Mouse (Mus musculus): Measurements from ENCODE around the gene Dhrs11. TPM values are rescaled to one million over a fixed set of nuclear protein-coding genes. Genes with fewer than 3 reads are reported as not detected.
A peak's percentile ranks its signal among the peaks of the same experiment; 100 is the strongest.
"Not testable (repeated sequence)": the region's sequence is repeated elsewhere in the genome, so short reads cannot be mapped to it uniquely, and the experiment has no call there.

Dhrs11 gene
- 115 and 119 TPM in 2 replicates for polyA plus RNA-seq (2014; fragmentation: Nextera tagmentation; extraction: Ambion mirVana)

DNA sequence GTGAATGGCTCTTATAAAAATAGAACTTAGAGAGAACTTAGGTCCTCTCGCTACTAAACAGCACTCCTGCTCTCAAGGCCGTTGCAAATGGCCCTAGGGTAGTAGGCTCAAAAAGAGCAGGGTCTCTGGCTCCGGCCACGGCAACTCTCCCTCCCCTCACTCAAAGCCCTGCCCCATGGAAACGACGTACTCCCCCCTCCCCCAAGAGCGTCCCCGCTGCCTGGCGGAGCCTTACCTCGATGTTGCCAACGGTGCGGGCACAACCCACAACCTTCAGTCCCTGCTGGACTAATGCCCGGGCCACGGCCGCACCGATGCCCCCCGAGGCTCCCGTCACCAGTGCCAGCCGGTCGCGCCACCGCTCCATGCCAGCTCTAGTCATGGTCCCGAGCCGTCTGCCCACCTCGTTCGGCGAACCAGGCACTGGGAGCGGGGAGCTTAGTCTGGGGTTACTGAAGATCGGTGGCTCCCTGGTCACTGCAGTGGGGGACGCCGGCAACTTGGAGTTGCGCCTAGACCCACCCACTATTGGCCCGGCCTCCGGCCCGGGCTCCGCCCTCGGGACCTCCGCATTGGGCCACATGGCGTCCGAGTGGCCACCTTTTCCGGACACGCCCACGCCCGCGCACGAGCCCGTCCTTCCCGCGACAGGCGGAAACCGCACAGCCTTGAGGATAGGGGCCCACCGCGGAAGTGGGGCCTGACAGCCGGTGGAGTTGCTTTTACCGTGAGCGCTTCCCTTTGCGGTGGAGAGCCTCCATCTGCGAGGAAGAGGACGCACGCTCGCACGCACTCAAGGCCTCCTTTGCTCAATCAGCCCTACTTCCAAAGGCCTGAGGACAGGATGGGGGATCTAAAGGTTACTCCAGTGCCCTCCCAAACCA, at the start of gene Dhrs11:
Gene Dhrs11 (minus strand): TSS at position 479 of the 884 bp plus-strand sequence.
- peaks cover 23% of the 10 kb centered on the region for H3K36me3 ChIP-seq (ENCODE audit: control insufficient read depth, insufficient read depth, low read length)
- H3K27ac ChIP-seq (ENCODE audit: low read depth, low read length) = peak within 1 kb of the TSS; percentile 95
- no peaks in the 10 kb centered on the region for H3K9me3 ChIP-seq (ENCODE audit: control insufficient read depth, low read length)
- peak within 1 kb of the TSS; percentile 95 for H3K9ac ChIP-seq (ENCODE audit: low read depth, low read length)
- H3K4me3 ChIP-seq (ENCODE audit: low read depth, low read length) = peak within 1 kb of the TSS; percentile 96
- no peaks in the 10 kb centered on the region for H3K27me3 ChIP-seq (replicated peaks; ENCODE audit: control insufficient read depth, insufficient read depth, low read length)
- ATAC-seq (replicated peaks; ENCODE audit: low FRiP score) (peak; percentile 90), DNase-seq (ENCODE audit: low spot score) (peak; percentile 92)
- under 1% methylated on average over 62 of the region's 62 CpGs for WGBS
- H3K4me2 ChIP-seq = peak within 1 kb of the TSS; percentile 86
- H3K4me1 ChIP-seq (replicated peaks; ENCODE audit: control insufficient read depth, insufficient read depth, low read length) = peaks cover 30% of the 10 kb centered on the region

DNA sequence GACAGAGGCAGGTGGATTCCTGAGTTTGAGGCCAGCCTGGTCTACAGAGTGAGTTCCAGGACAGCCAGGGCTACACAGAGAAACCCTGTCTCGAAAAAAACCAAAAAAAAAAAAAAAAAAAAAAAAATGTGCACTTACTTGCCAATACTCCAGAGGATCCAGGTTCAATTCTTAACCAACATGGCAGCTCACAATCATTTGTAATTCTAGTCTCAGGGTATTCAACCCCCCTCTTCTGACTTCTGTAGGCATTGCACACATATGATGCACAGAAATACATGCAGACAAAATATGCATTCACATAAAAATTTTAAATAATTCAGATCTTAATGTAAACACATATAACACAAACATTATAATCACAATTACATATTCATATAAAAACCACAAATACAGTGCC, 47.2 kb upstream of the Dhrs11 start:
- H3K9ac ChIP-seq (ENCODE audit: low read depth, low read length); H3K27me3 ChIP-seq (replicated peaks; ENCODE audit: control insufficient read depth, insufficient read depth, low read length); H3K4me3 ChIP-seq (ENCODE audit: low read depth, low read length); ATAC-seq (replicated peaks; ENCODE audit: low FRiP score); DNase-seq (ENCODE audit: low spot score); H3K27ac ChIP-seq (ENCODE audit: low read depth, low read length); H3K9me3 ChIP-seq (ENCODE audit: control insufficient read depth, low read length); H3K4me2 ChIP-seq: not testable (repeated sequence)
- Histone ChIP-seq H3K36me3 (ENCODE audit: control insufficient read depth, insufficient read depth, low read length) (peaks cover 11% of the 10 kb centered on the region; the same call in 1 of the 2 replicates), H3K4me1 (replicated peaks; ENCODE audit: control insufficient read depth, insufficient read depth, low read length) (peaks cover 14% of the 10 kb centered on the region)
- no CpG with 5 or more reads among the region's 1 CpGs for WGBS

DNA sequence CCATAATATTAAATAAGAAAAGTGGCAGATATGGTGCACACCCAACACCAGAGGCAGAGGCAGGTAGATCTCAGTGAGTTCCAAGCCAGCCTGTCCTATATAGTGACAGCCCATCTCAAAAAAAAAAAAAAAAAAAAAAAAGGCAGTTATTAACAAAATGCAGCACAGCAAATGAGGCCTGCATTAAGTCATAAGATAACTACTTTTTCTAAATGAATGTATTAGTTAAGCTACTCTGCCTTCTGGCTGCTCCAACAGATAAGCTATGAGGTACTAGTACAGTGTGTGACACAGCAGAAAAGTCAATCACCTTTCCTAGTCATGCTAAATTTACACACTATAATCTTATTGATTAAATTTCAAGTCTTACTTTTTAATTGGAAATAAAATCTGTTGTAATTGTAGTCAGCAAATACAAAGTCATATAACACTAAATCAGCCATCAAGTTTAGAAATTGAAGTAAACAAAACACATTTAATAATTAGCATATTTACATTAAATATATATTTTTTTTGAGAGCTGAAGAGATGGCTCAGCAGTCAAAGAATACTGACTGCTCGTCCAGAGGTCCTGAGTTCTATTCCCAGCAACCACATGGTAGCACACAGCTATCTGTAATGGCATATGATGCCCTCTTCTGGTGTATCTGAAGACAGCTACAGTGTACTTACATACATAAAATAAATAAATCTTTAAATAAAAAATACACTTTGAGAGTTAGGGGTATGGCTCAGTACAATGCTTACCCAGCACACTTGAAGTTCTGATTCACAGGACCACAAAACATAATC, 44.4 kb upstream of the Dhrs11 start:
- H3K4me2 ChIP-seq = peak overlapping the region; percentile 62
- no peak overlapping the region for H3K9ac ChIP-seq (ENCODE audit: low read depth, low read length)
- peak overlapping the region; percentile 89 for H3K27ac ChIP-seq (ENCODE audit: low read depth, low read length)
- no peaks in the 10 kb centered on the region for H3K9me3 ChIP-seq (ENCODE audit: control insufficient read depth, low read length)
- peaks cover 9% of the 10 kb centered on the region for H3K4me1 ChIP-seq (replicated peaks; ENCODE audit: control insufficient read depth, insufficient read depth, low read length)
- H3K4me3 ChIP-seq (ENCODE audit: low read depth, low read length) = peak overlapping the region; percentile 21; the same call in 1 of the 2 replicates
- no peak for DNase-seq (ENCODE audit: low spot score)
- peaks cover 10% of the 10 kb centered on the region; the same call in 1 of the 2 replicates for H3K36me3 ChIP-seq (ENCODE audit: control insufficient read depth, insufficient read depth, low read length)
- no peaks in the 10 kb centered on the region for H3K27me3 ChIP-seq (replicated peaks; ENCODE audit: control insufficient read depth, insufficient read depth, low read length)
- 59% methylated on average over 1 of the region's 1 CpGs for WGBS
- peak; percentile 55 for ATAC-seq (replicated peaks; ENCODE audit: low FRiP score)

DNA sequence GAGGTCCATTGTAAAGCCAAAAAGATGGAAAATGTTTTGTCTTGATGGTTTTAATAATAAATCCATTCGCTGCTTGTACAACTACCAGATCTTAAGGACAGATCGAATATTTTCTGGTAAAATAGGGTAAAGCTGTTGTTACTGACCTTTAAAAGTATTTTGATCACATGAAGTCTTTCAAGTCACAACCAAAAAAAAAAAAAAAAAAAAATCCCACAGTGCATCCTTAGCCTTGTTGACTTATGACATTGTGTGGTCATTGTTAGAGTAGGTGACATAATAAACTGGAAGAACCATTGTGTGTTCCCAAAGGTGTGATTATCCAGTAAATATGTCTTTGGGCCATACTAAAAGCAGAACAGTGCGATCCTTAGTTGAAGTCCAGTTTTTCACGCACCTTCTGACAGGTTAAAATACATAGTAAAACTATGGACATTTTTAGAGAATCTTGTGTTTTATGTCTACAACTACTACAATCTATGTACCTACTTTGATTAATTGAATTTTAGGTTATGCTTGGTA, 42.8 kb upstream of the Dhrs11 start:
- 65% methylated on average over 4 of the region's 4 CpGs for WGBS
- Histone ChIP-seq H3K9ac (ENCODE audit: low read depth, low read length) (peak overlapping the region; percentile 93), H3K4me1 (replicated peaks; ENCODE audit: control insufficient read depth, insufficient read depth, low read length) (peaks cover 19% of the 10 kb centered on the region), H3K4me3 (ENCODE audit: low read depth, low read length) (peak overlapping the region; percentile 79), H3K36me3 (ENCODE audit: control insufficient read depth, insufficient read depth, low read length) (no peaks in the 10 kb centered on the region), H3K27me3 (replicated peaks; ENCODE audit: control insufficient read depth, insufficient read depth, low read length) (no peaks in the 10 kb centered on the region), H3K27ac (ENCODE audit: low read depth, low read length) (peak overlapping the region; percentile 99), H3K9me3 (ENCODE audit: control insufficient read depth, low read length) (no peaks in the 10 kb centered on the region), H3K4me2 (peak overlapping the region; percentile 88)
- no peak for ATAC-seq (replicated peaks; ENCODE audit: low FRiP score)
- no peak for DNase-seq (ENCODE audit: low spot score)

DNA sequence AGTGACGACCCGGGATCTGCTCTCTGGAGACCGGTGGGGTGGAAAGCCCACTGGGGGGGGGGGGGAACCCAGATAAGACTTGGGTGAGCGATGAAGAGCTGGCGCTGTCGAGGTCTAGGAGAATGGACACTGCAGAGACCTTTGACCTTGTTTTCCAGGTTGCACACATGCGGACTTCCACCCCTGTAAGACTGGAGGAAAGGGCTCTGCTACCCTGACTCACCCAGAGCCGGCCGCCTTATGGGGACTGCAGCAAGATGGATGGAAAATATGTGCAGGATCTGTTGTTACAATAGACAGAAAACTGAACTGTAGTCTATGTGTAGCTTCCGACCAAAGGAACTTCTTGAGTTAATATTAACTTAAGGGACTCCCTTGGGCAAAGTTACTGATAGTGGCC, 42.3 kb upstream of the Dhrs11 start:
- ATAC-seq (replicated peaks; ENCODE audit: low FRiP score) (no peak; the same call in 1 of the 2 replicates), DNase-seq (ENCODE audit: low spot score) (no peak)
- Histone ChIP-seq H3K9ac (ENCODE audit: low read depth, low read length) (peak overlapping the region; percentile 93), H3K4me2 (peak overlapping the region; percentile 88), H3K36me3 (ENCODE audit: control insufficient read depth, insufficient read depth, low read length) (no peaks in the 10 kb centered on the region), H3K4me1 (replicated peaks; ENCODE audit: control insufficient read depth, insufficient read depth, low read length) (peaks cover 21% of the 10 kb centered on the region), H3K4me3 (ENCODE audit: low read depth, low read length) (peak overlapping the region; percentile 79), H3K27me3 (replicated peaks; ENCODE audit: control insufficient read depth, insufficient read depth, low read length) (no peaks in the 10 kb centered on the region), H3K9me3 (ENCODE audit: control insufficient read depth, low read length) (no peaks in the 10 kb centered on the region), H3K27ac (ENCODE audit: low read depth, low read length) (peak overlapping the region; percentile 99)
- WGBS = 0% methylated on average over 10 of the region's 10 CpGs

DNA sequence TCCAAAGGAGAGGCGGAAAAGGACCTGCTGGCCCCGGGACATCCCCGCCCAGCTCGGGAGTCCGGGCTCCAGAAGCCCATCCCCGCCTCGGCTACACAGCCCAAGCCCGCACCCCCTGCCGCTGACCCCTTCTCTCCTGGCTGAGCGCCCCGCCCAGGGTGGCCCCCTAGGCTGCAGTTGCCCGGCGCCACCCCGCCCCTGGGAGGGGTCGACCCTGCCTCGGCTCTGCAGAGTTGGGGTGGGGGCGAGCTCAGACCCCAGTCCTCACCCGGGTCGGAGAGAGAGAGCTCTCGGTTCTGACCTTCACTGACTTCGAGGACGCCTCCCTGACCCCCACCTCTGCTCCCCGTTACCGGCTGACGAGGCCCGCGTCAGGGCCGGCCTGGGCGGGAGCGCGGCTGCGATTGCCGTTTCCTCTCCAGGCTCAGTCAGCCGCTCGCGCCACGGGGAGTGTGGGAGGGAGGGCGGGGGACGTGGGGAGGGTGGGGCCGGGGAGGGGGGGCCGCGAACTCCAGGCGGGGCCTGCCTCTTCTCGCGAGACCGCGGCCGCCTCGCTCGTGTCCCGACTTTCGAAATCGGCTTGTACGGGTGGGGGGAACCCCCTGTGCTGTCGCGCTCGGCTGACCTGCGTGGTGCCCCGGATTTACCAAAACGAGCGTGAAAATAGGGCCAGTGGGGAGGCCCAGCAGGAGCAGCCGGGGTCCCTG, 41.7 kb upstream of the Dhrs11 start, which contains the start of gene Ggnbp2:
Gene Ggnbp2 (minus strand): TSS at position 481 of the 707 bp plus-strand sequence.
- peak within 1 kb of the TSS; percentile 99 for H3K27ac ChIP-seq (ENCODE audit: low read depth, low read length)
- H3K9ac ChIP-seq (ENCODE audit: low read depth, low read length) = peak within 1 kb of the TSS; percentile 98
- ATAC-seq (replicated peaks; ENCODE audit: low FRiP score) (peak; percentile 79), DNase-seq (ENCODE audit: low spot score) (peak; percentile 95)
- H3K9me3 ChIP-seq (ENCODE audit: control insufficient read depth, low read length) = no peaks in the 10 kb centered on the region
- 0% methylated on average over 55 of the region's 62 CpGs for WGBS
- peaks cover 27% of the 10 kb centered on the region for H3K4me1 ChIP-seq (replicated peaks; ENCODE audit: control insufficient read depth, insufficient read depth, low read length)
- no peaks in the 10 kb centered on the region for H3K36me3 ChIP-seq (ENCODE audit: control insufficient read depth, insufficient read depth, low read length)
- H3K4me2 ChIP-seq = peak within 1 kb of the TSS; percentile 88
- peak within 1 kb of the TSS; percentile 79 for H3K4me3 ChIP-seq (ENCODE audit: low read depth, low read length)
- H3K27me3 ChIP-seq (replicated peaks; ENCODE audit: control insufficient read depth, insufficient read depth, low read length) = no peaks in the 10 kb centered on the region

DNA sequence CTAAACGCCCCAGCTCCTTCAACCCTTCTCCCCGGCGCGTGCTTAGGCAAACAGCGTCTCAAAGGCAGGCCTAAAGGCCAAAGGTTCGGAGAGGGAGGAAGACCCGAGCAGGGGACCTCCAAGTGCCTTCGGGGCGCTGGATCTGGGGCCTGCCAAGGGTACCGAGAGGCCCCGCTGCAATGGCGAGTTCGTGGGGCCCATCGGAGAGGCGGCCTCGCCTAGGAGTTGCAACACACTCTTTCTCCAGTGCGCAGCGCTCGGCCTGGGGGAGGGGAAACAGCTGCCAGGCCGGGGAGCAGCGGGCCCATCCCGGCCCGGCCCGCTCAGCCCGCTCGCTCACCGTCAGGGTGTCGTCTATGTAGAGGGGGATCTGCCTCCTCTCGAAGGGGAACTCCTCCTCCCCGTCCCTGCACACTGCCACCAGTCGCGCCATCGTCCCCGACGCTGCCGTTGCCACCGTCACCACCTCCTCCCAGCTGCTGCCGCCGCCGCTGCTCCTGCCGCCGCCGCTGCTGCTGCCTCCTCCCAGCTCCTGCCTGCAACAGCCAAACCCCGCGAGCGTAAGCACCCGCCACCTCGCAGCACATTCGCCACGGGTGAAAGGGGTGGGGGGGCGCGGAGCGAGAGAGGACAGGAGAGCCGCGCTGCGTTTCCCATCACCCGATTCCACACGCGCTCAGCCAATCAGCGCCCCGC, 40.9 kb upstream of the Dhrs11 start:
- no peaks in the 10 kb centered on the region for H3K36me3 ChIP-seq (ENCODE audit: control insufficient read depth, insufficient read depth, low read length)

More for the DNA sequence above, 40.9 kb upstream of the Dhrs11 start:
- 1% methylated on average over 61 of the region's 61 CpGs for WGBS
- H3K9ac ChIP-seq (ENCODE audit: low read depth, low read length) = peak overlapping the region; percentile 98
- peak overlapping the region; percentile 99 for H3K27ac ChIP-seq (ENCODE audit: low read depth, low read length)
- peak overlapping the region; percentile 79 for H3K4me3 ChIP-seq (ENCODE audit: low read depth, low read length)
- H3K4me2 ChIP-seq = peak overlapping the region; percentile 72
- ATAC-seq (replicated peaks; ENCODE audit: low FRiP score) (peak; percentile 70), DNase-seq (ENCODE audit: low spot score) (peak; percentile 94)
- H3K4me1 ChIP-seq (replicated peaks; ENCODE audit: control insufficient read depth, insufficient read depth, low read length) = peaks cover 31% of the 10 kb centered on the region
- no peaks in the 10 kb centered on the region for H3K27me3 ChIP-seq (replicated peaks; ENCODE audit: control insufficient read depth, insufficient read depth, low read length)
- no peaks in the 10 kb centered on the region for H3K9me3 ChIP-seq (ENCODE audit: control insufficient read depth, low read length)
